Mouse (Mus musculus) granulocyte monocyte progenitor cell, adult 5-6 weeks (primary cell): ENCODE data around the gene Psors1c2. TPM values are rescaled to one million over a fixed set of nuclear protein-coding genes. Genes with fewer than 3 reads are reported as not detected.

Source experiments
- ATAC-seq: replicated peaks from 2 replicates; pipeline ENCODE4 v1.8.0; 2016; ENCODE audit warnings: mild to moderate bottlenecking, moderate TSS enrichment, inconsistent platforms; ENCODE audit not compliant: poor library complexity, severe bottlenecking
- total RNA-seq, 2 experiments: library from RNA; stranded (forward) in 1 of 2; stranded (reverse) in 1 of 2; fragments of 200-712, 200-1000 nt in 1 of 2; fragments of >200 nt in 1 of 2; fragmentation: Nextera tagmentation in 1 of 2; gene quantifications; 2 replicates each; pipeline ENCODE4 v1.2.3; 2014 to 2017

The Psors1c2 gene
- total RNA-seq, 2 experiments from 2014 or later, result not detected

GRCm38 (mm10) chr17:35516652-35517500, 16.1 kb upstream of the Psors1c2 start, which contains the start of the genes Tcf19 and Cchcr1:
TSS of gene Tcf19 (minus strand) at chr17:35516824.
TSS of gene Cchcr1 (plus strand) at chr17:35517100.
- peak; percentile 92 for ATAC-seq

DNA sequence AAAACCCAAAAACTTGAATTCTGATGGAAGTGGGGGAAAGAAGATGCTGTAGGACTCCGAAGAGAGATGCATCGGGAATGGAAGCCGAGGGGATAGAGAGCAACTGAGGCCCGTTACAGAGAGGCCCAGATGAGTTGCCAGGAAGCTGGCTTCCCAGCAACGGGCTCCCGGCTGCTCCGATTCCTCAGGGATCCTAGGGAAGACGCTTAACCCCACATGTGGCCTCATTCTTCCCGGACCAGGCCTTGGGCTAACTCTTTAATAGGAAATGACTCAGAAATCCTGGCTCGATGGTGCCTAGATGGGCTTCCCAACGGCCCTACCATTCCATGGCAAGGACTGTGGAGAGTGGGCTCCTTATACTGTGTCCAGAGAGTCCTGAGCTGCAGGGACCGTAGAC, 15.5 kb upstream of the Psors1c2 start:
- ATAC-seq, result no peak

GRCm38 (mm10) chr17:35524354-35524753, 8.6 kb upstream of the Psors1c2 start:
- ATAC-seq, result no peak

GRCm38 (mm10) chr17:35526644-35527043, 6.4 kb upstream of the Psors1c2 start:
- no peak for ATAC-seq

- no peak for ATAC-seq
These were observed 641 bp upstream of the Psors1c2 start for GRCm38 (mm10) chr17:35532360-35532759.

DNA sequence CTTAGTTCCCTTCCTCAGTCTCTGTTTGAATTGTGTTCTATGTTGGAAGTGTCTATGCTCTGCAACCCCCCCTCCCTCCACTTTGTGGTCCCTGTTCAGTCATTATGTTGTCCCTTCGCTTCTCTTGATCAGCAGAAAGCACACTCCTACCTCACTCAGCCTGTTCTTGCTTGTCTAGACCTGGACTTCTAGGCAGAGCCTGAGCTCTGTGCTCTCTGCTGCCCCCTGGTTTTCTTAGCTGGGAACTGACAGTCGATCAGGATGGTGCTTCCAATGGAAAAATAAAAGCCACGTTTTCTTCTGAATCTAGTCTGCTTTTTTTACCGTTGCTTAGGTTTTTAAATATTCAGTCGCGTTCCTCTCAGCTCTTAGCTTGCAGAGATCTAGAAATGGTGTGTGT, 1.3 kb downstream of the Psors1c2 start:
- ATAC-seq, result peak; percentile 62

- no peak for ATAC-seq
These were observed 4.4 kb downstream of the Psors1c2 start for GRCm38 (mm10) chr17:35537421-35537820.

- no peak for ATAC-seq
These were observed 5.5 kb downstream of the Psors1c2 start for GRCm38 (mm10) chr17:35538476-35538875.

DNA sequence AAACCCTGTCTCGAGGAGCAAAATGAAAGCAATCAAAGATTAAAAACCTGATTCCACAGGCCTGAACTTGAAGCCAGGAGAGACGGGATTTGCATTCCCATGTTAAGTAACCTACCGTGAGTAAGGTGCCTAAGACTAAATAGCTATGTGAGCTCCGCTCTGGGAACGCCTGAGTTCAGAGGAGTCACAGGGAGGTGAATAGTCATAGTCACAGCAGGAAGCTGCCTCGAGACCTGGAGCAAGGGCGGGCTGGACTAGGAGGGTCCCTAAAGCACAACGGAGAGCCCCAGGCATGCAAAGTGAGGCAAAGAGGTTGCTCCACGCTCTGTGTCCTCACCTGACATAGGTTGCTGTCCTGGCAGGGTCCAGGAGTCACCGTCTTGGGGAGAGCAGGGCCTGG, 6.5 kb downstream of the Psors1c2 start:
- no peak for ATAC-seq

DNA sequence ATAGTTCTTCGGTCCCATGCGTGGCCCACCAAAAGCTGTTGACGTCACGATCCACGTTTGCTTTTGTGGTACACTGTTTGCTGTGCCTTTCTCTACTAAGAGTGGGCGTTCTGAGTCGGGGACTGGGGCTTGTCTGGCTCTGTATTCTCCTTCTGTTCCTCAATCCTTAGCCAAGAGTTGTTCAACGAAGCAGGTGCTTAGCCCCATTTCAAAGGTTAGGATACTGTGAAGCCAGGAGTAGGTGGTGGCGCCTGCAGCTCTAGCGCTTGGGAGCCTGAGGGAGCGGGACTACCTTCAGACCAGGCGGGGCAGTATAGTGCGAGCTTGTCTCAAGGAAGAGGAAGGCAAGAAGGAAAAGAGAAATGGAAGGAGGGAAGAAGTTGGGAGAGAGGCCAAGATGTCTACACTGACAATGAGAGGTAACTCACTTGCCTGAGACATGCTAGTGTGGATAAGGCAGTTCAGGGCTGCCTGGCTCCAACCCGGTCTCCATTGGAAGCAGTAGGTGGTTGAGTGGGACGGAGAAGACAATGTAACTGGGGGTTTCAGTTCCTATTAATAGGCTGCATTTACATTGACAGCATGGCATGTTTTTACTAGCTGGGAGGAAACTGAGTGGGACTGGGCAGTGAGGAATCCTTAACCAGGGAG, 9.9 kb downstream of the Psors1c2 start:
- ATAC-seq, result peak; percentile 37

DNA sequence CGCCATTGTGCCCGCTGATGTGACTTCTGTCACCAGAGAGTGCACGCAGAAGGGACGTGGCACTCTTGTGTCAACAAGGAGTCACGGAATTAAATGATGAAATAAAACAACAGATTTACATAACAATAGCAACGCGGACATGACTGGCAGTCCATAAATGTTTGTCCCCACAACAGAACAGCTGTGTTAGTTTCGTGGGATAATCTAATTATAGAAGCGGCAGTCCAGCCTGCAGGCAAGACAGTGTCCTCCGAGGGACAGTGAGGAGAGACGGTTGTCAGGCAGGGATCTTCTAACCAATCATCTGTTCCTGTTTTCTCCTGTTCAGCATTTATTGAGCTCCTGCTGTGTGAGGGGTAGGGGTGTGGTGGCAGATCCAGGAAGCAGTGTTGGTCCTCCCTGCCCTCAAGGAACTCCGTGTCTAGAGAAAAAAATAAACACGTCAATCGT, 10.4 kb downstream of the Psors1c2 start:
- ATAC-seq, result no peak; the same call in 1 of the 2 replicates

GRCm38 (mm10) chr17:35544001-35544400, 11.0 kb downstream of the Psors1c2 start:
- ATAC-seq, result no peak

GRCm38 (mm10) chr17:35544680-35545079, 11.7 kb downstream of the Psors1c2 start:
- peak; percentile 46 for ATAC-seq

GRCm38 (mm10) chr17:35547465-35547864, 14.5 kb downstream of the Psors1c2 start:
- no peak for ATAC-seq

DNA sequence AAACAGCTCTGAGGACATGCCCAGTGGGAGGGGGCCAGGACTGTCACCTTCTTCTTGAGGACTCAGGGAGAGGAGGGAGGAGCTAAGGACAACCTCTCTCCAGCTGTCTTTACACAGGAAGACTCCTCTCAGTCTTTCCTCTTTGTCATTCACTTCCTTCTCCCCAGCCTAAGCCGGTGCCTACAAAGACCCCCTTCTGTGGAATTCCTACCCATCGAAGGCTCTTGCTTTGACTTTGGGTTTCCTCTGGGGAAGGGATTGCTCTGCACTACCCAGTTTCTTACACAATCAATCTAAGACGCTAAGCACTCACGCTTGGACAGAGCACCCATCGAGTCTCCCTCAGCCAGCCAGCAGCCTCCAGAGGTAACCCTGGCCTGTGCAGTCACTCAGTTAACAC, 15.6 kb downstream of the Psors1c2 start:
- ATAC-seq, result no peak

DNA sequence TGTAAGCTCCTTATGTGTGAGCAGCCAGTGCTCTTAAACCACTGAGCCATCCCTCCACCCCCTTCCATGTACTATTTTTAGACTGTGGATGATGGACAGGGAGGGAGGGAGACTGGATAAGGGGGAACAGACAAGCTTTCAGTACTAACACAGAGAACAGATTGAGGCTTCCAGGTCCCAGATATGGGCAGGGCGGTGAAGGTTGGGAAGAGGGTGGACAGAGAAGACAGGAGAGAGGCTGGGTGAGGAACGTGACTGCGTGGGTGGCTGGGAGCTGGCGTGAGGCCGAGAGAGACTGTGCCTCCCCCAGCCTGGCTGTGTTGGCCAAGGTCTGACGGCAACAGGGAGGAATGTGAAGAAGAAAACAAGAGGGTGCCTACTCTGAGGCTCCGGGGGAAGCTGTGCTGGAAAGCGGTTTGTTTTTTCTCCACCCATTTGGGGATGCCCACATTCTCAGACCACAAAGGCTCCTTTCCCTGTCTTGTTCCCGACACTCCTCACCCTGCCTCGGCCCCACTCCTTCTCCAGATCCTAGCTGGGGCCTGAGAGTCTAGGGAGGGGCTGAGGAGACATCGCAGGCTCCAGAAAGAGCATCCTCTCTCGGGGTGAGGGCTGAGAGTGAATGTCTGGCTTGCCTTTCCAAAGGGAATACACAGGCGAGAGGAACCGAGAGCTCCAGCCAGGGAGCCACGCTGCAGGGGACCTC, 16.6 kb downstream of the Psors1c2 start:
- ATAC-seq, result no peak

- no peak for ATAC-seq
These were observed 17.1 kb downstream of the Psors1c2 start for GRCm38 (mm10) chr17:35550143-35550494.

DNA sequence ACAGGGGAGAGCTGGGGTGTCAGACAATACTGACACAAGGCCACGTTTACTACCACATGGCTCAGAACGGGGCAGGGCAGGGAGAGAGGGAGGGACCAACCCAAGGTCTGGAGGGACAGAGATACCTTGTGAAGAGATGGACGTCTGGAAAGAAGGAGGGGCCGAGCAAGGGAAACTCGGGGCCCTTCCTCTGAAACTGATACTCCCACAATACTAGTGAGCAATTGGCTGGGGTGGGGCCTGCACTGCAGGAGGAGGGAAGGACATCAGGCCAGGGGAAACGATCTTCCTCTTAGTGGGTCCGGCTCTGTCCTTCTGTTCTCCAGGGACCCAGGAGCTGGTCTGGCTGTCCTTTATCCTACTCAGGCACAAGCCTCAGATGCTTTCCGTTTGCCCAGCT, 17.9 kb downstream of the Psors1c2 start:
- ATAC-seq, result no peak

DNA sequence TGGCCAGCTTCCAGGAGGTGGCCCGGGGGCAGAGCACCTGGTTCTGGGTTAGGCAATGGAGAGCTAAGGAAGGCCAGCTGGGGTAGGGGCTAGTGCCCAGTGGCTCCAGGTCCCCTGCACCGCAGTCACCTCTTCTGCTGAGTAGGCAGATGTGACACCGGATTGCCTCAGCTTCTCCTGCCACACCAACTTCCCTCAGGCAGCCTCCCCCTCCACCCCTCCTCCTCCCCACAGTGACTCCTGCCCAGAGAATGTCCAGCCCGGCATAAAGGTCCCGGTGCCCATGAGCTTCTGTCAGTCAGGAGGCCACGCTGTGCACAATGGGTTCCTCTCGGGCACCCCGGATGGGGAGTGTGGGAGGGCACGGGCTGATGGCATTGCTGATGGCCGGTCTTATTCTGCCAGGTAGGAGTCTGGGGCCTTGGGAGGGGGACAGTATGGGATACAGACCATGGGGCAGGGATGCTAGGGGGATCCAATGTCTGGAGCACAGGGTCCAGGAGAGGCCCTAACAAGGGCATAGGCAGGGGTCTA, 18.9 kb downstream of the Psors1c2 start, which contains the start of gene Cdsn:
Gene Cdsn (plus strand): TSS at position 248 of the 534 bp plus-strand sequence.
- ATAC-seq, result no peak

GRCm38 (mm10) chr17:35554321-35554720, 21.3 kb downstream of the Psors1c2 start:
- ATAC-seq, result no peak
